Mouse (Mus musculus) liver, postnatal 0 days (tissue): ENCODE data around the gene Actn4. TPM values are rescaled to one million over a fixed set of nuclear protein-coding genes. Genes with fewer than 3 reads are reported as not detected.

Experiments
- ATAC-seq: fragments of 200-750 bp; cut with Nextera tagmentation; 2 replicates; pipeline ENCODE4 v1.8.0; 2017; ENCODE audit warnings: mild to moderate bottlenecking, moderate library complexity
- DNase-seq: peaks from one replicate; pipeline ENCODE4 v3.0.0-alpha.2; 2016
- H3K27ac ChIP-seq: fragments of 300-500 bp; sonication (generic); 2 replicates; pipeline ENCODE4 v1.5.1; 2014; ENCODE audit warnings: antibody characterized with exemption, moderate library complexity, mild to moderate bottlenecking, low read depth
- H3K27me3 ChIP-seq: fragments of 300-500 bp; sonication (generic); 2 replicates; pipeline ENCODE4 v1.6.1; 2014; ENCODE audit warnings: low read length, control low read depth, mixed read lengths; ENCODE audit not compliant: insufficient read depth
- H3K36me3 ChIP-seq: fragments of 300-500 bp; sonication (generic); replicated peaks from 2 replicates; pipeline ENCODE4 v1.6.1; 2014; ENCODE audit warnings: mild to moderate bottlenecking, control low read depth, low read length, moderate library complexity, mixed read lengths; ENCODE audit not compliant: insufficient read depth
- H3K4me1 ChIP-seq: fragments of 300-500 bp; sonication (generic); 2 replicates; pipeline ENCODE4 v1.6.1; 2014; ENCODE audit warnings: antibody characterized with exemption, mild to moderate bottlenecking, control low read depth; ENCODE audit not compliant: insufficient read depth
- H3K4me2 ChIP-seq: fragments of 300-500 bp; sonication (generic); 2 replicates; pipeline ENCODE4 v1.6.1; 2014; ENCODE audit warnings: low read depth, mild to moderate bottlenecking, low read length, moderate library complexity, mixed read lengths
- H3K4me3 ChIP-seq: fragments of 300-500 bp; sonication (generic); 2 replicates; pipeline ENCODE4 v1.5.1; 2014; ENCODE audit warnings: low read depth, low read length
- H3K9ac ChIP-seq: fragments of 300-500 bp; sonication (generic); replicated peaks from 2 replicates; pipeline ENCODE4 v1.6.1; 2014; ENCODE audit warnings: mild to moderate bottlenecking, moderate library complexity
- H3K9me3 ChIP-seq: fragments of 300-500 bp; sonication (generic); 2 replicates; pipeline ENCODE4 v1.6.1; 2016; ENCODE audit warnings: mild to moderate bottlenecking, control low read depth, low read length, mixed read lengths
- CTCF ChIP-seq: sonication (generic); IDR thresholded peaks from 2 replicates; pipeline ENCODE4 v1.5.1; 2016; ENCODE audit warnings: antibody characterized with exemption, low read depth
- EP300 ChIP-seq: IDR thresholded peaks from 2 replicates; pipeline ENCODE4 v1.6.1; 2016; ENCODE audit warnings: antibody characterized with exemption, low read depth, mild to moderate bottlenecking
- WGBS: fragments of 180-500 bp; shearing (Covaris S2); extraction: QIAGEN DNeasy Blood & Tissue Kit; methylation state at CpG from one replicate; pipeline ENCODE4 v1.1.7; 2014; ENCODE audit not compliant: insufficient replicate concordance; 5-methylcytosine and 5-hydroxymethylcytosine counted together
- polyA plus RNA-seq: library from polyadenylated mRNA; unstranded; fragments of >200 nt; fragmentation: Nextera tagmentation; extraction: Ambion mirVana; gene quantifications from 2 replicates; pipeline ENCODE4 v1.2.1, GENCODE M21; 2015

Actn4 gene
- polyA plus RNA-seq, 1 experiment from 2014 or later: 81.2 TPM

- Histone ChIP-seq H3K4me1 (no peaks in the 10 kb centered on the region), H3K4me3 (no peak overlapping the region), H3K27ac (no peak overlapping the region), H3K4me2 (no peak overlapping the region), H3K36me3 (no peaks in the 10 kb centered on the region), H3K9ac (no peak overlapping the region), H3K27me3 (no peaks in the 10 kb centered on the region), H3K9me3 (no peaks in the 10 kb centered on the region)
- TF ChIP-seq EP300: no peak
- TF ChIP-seq CTCF: no peak
- ATAC-seq (no peak), DNase-seq (no peak)
- 64% methylated on average over 1 of the region's 1 CpGs for WGBS
Observed at GRCm38 (mm10) chr7:28847273-28847672, 114.9 kb downstream of the Actn4 start.

Other genes with a start within 250 kb of the Actn4 start
- 0.90 and 1.0 TPM in 2 replicates for gene Fbxo17, start 245.5 kb downstream of the Actn4 start, polyA plus RNA-seq
- gene Mrps12, start 220.5 kb downstream of the Actn4 start, polyA plus RNA-seq: 77.2 and 83.9 TPM in 2 replicates
- gene Sars2, start 220.3 kb downstream of the Actn4 start, polyA plus RNA-seq: 7.9 and 8.5 TPM in 2 replicates
- not detected in 2 replicates for gene Ccer2, start 206.2 kb downstream of the Actn4 start, polyA plus RNA-seq
- gene Sirt2, start 195.6 kb downstream of the Actn4 start, polyA plus RNA-seq: 20.5 and 22.7 TPM in 2 replicates
- 25.1 and 26.9 TPM in 2 replicates for gene Nfkbib, start 194.8 kb downstream of the Actn4 start, polyA plus RNA-seq
- gene Rinl, start 173.4 kb downstream of the Actn4 start, polyA plus RNA-seq: 7.2 and 7.6 TPM in 2 replicates
- 82.0 and 88.6 TPM in 2 replicates for gene Hnrnpl, start 153.8 kb downstream of the Actn4 start, polyA plus RNA-seq
- gene Ech1, start 137.1 kb downstream of the Actn4 start, polyA plus RNA-seq: 534 and 566 TPM in 2 replicates
- gene Lgals4, start 128.5 kb downstream of the Actn4 start, polyA plus RNA-seq: 19.5 and 21.3 TPM in 2 replicates
- 0.14 and 0.34 TPM in 2 replicates for gene Lgals7, start 98.5 kb downstream of the Actn4 start, polyA plus RNA-seq
- gene Capn12, start 80.9 kb downstream of the Actn4 start, polyA plus RNA-seq: 0.09 and 0.23 TPM in 2 replicates
- gene Eif3k, start 19.5 kb upstream of the Actn4 start, polyA plus RNA-seq: 162 and 166 TPM in 2 replicates
- gene Map4k1, start 19.7 kb upstream of the Actn4 start, polyA plus RNA-seq: 11.9 and 16.5 TPM in 2 replicates
- 0.09 and 0.33 TPM in 2 replicates for gene Ryr1, start 162.8 kb upstream of the Actn4 start, polyA plus RNA-seq
- 0.94 and 1.7 TPM in 2 replicates for gene Rasgrp4, start 172.5 kb upstream of the Actn4 start, polyA plus RNA-seq
- 10.5 and 12.5 TPM in 2 replicates for gene Fam98c, start 193.9 kb upstream of the Actn4 start, polyA plus RNA-seq
- not detected in 2 replicates for gene Ggn, start 207.9 kb upstream of the Actn4 start, polyA plus RNA-seq
- 0.13 and 0.21 TPM in 2 replicates for gene Spred3, start 208.1 kb upstream of the Actn4 start, polyA plus RNA-seq
- gene Psmd8, start 218.4 kb upstream of the Actn4 start, polyA plus RNA-seq: 143 TPM in 2 replicates